Mouse (Mus musculus): ENCODE data around the gene Ndufaf3. TPM values are rescaled to one million over a fixed set of nuclear protein-coding genes. Genes with fewer than 3 reads are reported as not detected.

The Ndufaf3 gene
- polyA plus RNA-seq, 2 experiments: 23.1 to 42.7 TPM

DNA sequence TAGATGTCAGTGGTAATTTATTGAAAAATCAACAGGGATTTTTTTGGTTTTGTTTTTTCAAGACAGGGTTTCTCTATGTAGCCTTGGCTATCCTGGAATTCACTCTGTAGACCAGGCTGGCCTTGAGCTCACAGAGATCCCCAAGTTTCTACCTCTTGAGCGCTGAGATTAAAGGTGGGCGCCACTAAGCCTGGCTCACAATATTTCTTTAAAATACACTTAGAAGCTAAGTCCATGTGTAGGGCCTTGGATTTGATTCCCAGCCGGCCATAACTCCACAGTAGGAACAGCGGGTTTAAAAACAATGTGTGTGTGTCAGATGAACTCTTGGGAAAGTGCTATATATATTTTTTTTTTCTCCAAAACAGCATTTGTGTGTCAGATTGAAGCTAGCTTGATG, 43.9 kb downstream of the Ndufaf3 start:
- DNase-seq (ENCODE audit: low spot score): no peak
- no peak for ATAC-seq (ENCODE audit: low FRiP score, low read depth)
- H3K4me2 ChIP-seq (replicated peaks; ENCODE audit: low read depth, low read length, severe bottlenecking): no peak overlapping the region
- no peak overlapping the region for H3K4me3 ChIP-seq (replicated peaks; ENCODE audit: low read length)
- no peaks in the 10 kb centered on the region for H3K9me3 ChIP-seq (ENCODE audit: control insufficient read depth, low read length)
- no peak for TF ChIP-seq POLR2A (IDR thresholded peaks at IDR 0.05; ENCODE audit: borderline replicate concordance, extremely low read depth, insufficient read depth, insufficient read length)
- no peak overlapping the region for H3K27ac ChIP-seq (replicated peaks; ENCODE audit: low read depth, low read length)
- no peaks in the 10 kb centered on the region for H3K27me3 ChIP-seq (ENCODE audit: control insufficient read depth, insufficient read depth, low read length)
- H3K9ac ChIP-seq (ENCODE audit: low read depth, low read length, severe bottlenecking): no peak overlapping the region
- peaks cover 27% of the 10 kb centered on the region for H3K36me3 ChIP-seq (ENCODE audit: control insufficient read depth, insufficient read depth, low read length)
- peaks cover 6% of the 10 kb centered on the region for H3K4me1 ChIP-seq (ENCODE audit: control insufficient read depth, insufficient read depth, low read length)
- WGBS: 96% methylated on average over 4 of the region's 4 CpGs

DNA sequence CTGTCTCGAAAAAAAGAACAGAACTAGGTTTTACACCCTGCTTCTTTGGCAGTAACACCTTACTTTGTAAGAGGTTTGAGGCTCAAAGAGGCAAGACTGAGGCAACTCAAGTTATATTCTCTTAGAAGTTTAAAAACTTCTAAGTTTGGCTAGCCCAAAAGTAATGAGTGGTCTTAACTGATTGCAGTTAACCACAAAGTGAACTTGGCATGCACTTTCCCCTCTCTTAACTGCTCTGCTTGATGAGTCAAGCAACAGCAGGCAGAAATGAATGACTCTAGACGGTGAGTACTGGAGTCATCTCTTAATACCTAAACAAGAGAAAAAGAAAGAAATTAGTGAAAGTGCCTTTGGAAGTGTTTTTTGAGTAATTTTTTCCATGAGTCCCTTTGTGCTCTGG, 45.6 kb downstream of the Ndufaf3 start:
- peaks cover 6% of the 10 kb centered on the region for H3K4me1 ChIP-seq (ENCODE audit: control insufficient read depth, insufficient read depth, low read length)
- 96% methylated on average over 2 of the region's 2 CpGs for WGBS
- no peaks in the 10 kb centered on the region for H3K9me3 ChIP-seq (ENCODE audit: control insufficient read depth, low read length)
- H3K27me3 ChIP-seq (ENCODE audit: control insufficient read depth, insufficient read depth, low read length): no peaks in the 10 kb centered on the region
- H3K9ac ChIP-seq (ENCODE audit: low read depth, low read length, severe bottlenecking): no peak overlapping the region
- no peak overlapping the region for H3K27ac ChIP-seq (replicated peaks; ENCODE audit: low read depth, low read length)
- no peak overlapping the region for H3K4me3 ChIP-seq (replicated peaks; ENCODE audit: low read length)
- no peak for TF ChIP-seq POLR2A (IDR thresholded peaks at IDR 0.05; ENCODE audit: borderline replicate concordance, extremely low read depth, insufficient read depth, insufficient read length)
- peaks cover 22% of the 10 kb centered on the region for H3K36me3 ChIP-seq (ENCODE audit: control insufficient read depth, insufficient read depth, low read length)
- DNase-seq (ENCODE audit: low spot score): no peak
- H3K4me2 ChIP-seq (replicated peaks; ENCODE audit: low read depth, low read length, severe bottlenecking): no peak overlapping the region
- ATAC-seq (ENCODE audit: low FRiP score, low read depth): no peak

DNA sequence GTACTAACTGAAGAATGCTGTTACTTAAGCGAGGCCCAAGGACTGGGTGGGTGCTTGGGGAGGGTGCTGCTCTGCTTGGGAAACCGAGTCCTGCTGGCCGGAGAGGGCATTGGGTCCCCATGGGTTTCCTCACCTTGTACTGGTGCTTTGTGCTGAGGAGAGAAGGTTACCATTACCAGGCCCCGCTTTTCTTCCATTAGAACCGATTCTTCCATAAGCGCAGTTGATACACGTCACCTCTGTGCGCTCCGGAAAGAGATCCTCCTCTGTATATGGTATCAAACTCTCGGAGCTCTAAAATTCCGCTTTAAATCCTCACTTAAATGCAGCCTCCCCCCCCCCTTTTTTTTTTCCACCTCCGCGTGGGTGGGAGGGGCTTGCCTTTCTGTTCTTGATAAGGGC, 49.3 kb downstream of the Ndufaf3 start:
- DNase-seq (ENCODE audit: low spot score) (peak; percentile 75), ATAC-seq (ENCODE audit: low FRiP score, low read depth) (no peak)

DNA sequence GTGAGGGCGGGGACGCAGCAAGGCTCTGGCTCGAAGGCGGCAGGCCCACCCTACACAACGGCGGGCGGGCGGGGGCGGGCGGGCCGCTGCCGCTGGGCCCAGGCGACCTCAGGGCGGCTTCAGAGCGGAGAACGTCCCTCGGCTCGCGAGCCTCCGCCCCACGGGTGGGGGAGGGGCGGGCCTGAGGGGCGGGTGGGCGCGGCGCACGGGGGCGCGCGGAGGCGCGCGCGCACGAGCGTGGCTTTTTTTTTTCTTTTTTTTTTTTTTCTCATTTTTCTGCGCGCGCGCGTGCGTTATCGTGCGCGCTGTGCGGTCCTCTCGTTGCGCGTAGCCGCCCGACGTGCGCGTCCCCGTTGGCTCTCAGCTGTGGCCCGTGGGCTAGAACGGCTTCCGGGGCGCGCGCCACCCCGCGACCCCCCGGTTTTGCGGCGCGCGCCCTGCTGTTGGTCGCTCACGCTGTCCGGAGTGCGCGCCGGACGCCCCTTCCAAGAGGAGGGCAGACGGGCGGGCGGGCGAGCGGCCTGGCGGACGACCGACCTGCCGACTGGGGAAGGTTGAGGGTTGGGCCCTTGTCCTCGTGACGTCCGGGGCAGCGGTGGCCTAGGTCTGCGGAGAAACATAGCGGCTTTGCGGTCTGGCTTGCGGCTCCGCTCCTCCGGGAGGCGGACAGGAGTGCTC, 49.8 kb downstream of the Ndufaf3 start:
- DNase-seq (ENCODE audit: low spot score): peak; percentile 84
- Histone ChIP-seq H3K4me3 (replicated peaks; ENCODE audit: low read length) (peak overlapping the region; percentile 95), H3K27me3 (ENCODE audit: control insufficient read depth, insufficient read depth, low read length) (no peaks in the 10 kb centered on the region), H3K9me3 (ENCODE audit: control insufficient read depth, low read length) (no peaks in the 10 kb centered on the region), H3K4me2 (replicated peaks; ENCODE audit: low read depth, low read length, severe bottlenecking) (peak overlapping the region; percentile 80), H3K9ac (ENCODE audit: low read depth, low read length, severe bottlenecking) (peak overlapping the region; percentile 98), H3K36me3 (ENCODE audit: control insufficient read depth, insufficient read depth, low read length) (peaks cover 49% of the 10 kb centered on the region), H3K4me1 (ENCODE audit: control insufficient read depth, insufficient read depth, low read length) (peaks cover 13% of the 10 kb centered on the region), H3K27ac (replicated peaks; ENCODE audit: low read depth, low read length) (peak overlapping the region; percentile 100)
- TF ChIP-seq POLR2A (IDR thresholded peaks at IDR 0.05; ENCODE audit: borderline replicate concordance, extremely low read depth, insufficient read depth, insufficient read length): no peak
- WGBS: under 1% methylated on average over 48 of the region's 95 CpGs
- ATAC-seq (ENCODE audit: low FRiP score, low read depth): peak; percentile 76

More for the DNA sequence above, 49.3 kb downstream of the Ndufaf3 start:
- no peak for TF ChIP-seq POLR2A (IDR thresholded peaks at IDR 0.05; ENCODE audit: borderline replicate concordance, extremely low read depth, insufficient read depth, insufficient read length)
- WGBS: under 1% methylated on average over 13 of the region's 13 CpGs
- Histone ChIP-seq H3K27ac (replicated peaks; ENCODE audit: low read depth, low read length) (peak overlapping the region; percentile 100), H3K4me1 (ENCODE audit: control insufficient read depth, insufficient read depth, low read length) (peaks cover 13% of the 10 kb centered on the region), H3K27me3 (ENCODE audit: control insufficient read depth, insufficient read depth, low read length) (no peaks in the 10 kb centered on the region), H3K4me3 (replicated peaks; ENCODE audit: low read length) (peak overlapping the region; percentile 95), H3K9me3 (ENCODE audit: control insufficient read depth, low read length) (no peaks in the 10 kb centered on the region), H3K9ac (ENCODE audit: low read depth, low read length, severe bottlenecking) (peak overlapping the region; percentile 98), H3K36me3 (ENCODE audit: control insufficient read depth, insufficient read depth, low read length) (peaks cover 46% of the 10 kb centered on the region), H3K4me2 (replicated peaks; ENCODE audit: low read depth, low read length, severe bottlenecking) (peak overlapping the region; percentile 62)

DNA sequence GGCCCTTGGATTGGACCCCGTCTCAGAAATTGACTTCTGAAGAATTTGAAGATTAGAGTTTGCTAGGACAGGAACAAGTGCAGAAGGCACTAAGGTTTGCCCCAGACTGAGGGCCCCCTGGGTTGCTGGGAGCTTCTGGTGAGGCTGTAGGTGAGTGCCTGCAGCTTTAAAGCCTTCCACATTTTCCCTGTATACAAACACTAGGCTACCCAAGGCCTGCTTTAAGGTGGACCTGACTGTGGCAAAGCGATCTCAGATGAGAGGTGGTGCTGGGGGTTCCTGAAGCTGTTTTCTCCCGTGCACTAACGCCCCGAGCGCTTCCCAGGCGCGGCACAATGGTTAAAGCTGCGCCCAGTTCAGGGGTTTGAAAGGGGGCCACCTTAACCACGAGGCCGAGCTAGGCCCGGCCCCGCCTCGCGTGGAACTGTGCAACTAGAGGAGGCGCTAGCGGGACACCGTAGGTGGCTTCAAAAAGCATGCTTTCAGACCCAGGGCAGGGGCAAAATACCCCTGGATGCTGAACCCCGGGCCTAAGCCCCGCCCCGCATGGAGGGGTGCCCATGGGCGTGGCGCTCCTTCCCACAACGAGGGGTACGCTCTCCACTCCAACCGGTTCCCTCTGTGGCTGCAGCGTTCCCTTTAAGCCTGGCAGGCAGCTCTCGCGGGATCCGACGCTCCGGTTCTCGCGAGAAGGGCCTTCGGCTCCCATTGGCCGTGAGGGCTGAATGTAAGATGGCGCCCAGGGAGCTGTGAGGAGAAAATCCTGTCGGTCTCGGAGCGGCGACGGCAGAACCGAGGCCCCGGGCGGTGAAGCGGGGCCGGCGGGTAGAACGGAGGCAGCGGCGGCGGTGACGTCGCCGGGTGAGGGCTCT, 50.6 kb downstream of the Ndufaf3 start, which contains the start of gene Qrich1:
Gene Qrich1, plus strand, starts transcription at position 427 of the 872 bp plus-strand sequence.
- H3K4me2 ChIP-seq (replicated peaks; ENCODE audit: low read depth, low read length, severe bottlenecking): peak within 1 kb of the TSS; percentile 80
- WGBS: 3% methylated on average over 51 of the region's 55 CpGs
- DNase-seq (ENCODE audit: low spot score): peak; percentile 99
- H3K4me3 ChIP-seq (replicated peaks; ENCODE audit: low read length): peak within 1 kb of the TSS; percentile 95
- peak; percentile 69; the same call in 1 of the 2 replicates for TF ChIP-seq POLR2A (IDR thresholded peaks at IDR 0.05; ENCODE audit: borderline replicate concordance, extremely low read depth, insufficient read depth, insufficient read length)
- H3K9me3 ChIP-seq (ENCODE audit: control insufficient read depth, low read length): no peaks in the 10 kb centered on the region
- H3K27me3 ChIP-seq (ENCODE audit: control insufficient read depth, insufficient read depth, low read length): no peaks in the 10 kb centered on the region
- peak within 1 kb of the TSS; percentile 98 for H3K9ac ChIP-seq (ENCODE audit: low read depth, low read length, severe bottlenecking)
- H3K36me3 ChIP-seq (ENCODE audit: control insufficient read depth, insufficient read depth, low read length): peaks cover 57% of the 10 kb centered on the region
- peak within 1 kb of the TSS; percentile 100 for H3K27ac ChIP-seq (replicated peaks; ENCODE audit: low read depth, low read length)
- peaks cover 13% of the 10 kb centered on the region for H3K4me1 ChIP-seq (ENCODE audit: control insufficient read depth, insufficient read depth, low read length)
- ATAC-seq (ENCODE audit: low FRiP score, low read depth): peak; percentile 97

MicroRNAs encoded within 50 kb of the gene (microRNA counts, 519-probe panel; counts per million panel counts)
- 3,209 counts per million, percentile 61 among the panel's probes with 10 or more counts for microRNA mmu-miR-191
- microRNA mmu-miR-425: 2,961 counts per million, percentile 55 among the panel's probes with 10 or more counts

Small RNA genes lying within 50 kb of the gene (microRNA-seq; reads per million reads assigned to microRNA genes)
- gene Gm24083 (not detected), gene Mir191 (not detected), gene Mir425 (1,855 reads per million, percentile 79 among the genes with 10 or more reads in this experiment)

Other genes with a start within 250 kb of the Ndufaf3 start
- gene Gpx1, start 228.5 kb downstream of the Ndufaf3 start, polyA plus RNA-seq (2012; rRNA removed): 476 and 533 TPM in 2 replicates
- 686 and 718 TPM in 2 replicates for gene Gpx1, start 228.5 kb downstream of the Ndufaf3 start, polyA plus RNA-seq (2014; fragmentation: Nextera tagmentation; extraction: Ambion mirVana)
- gene Usp4, start 219.6 kb downstream of the Ndufaf3 start, polyA plus RNA-seq (2012; rRNA removed): 86.1 and 86.8 TPM in 2 replicates
- gene Usp4, start 219.6 kb downstream of the Ndufaf3 start, polyA plus RNA-seq (2014; fragmentation: Nextera tagmentation; extraction: Ambion mirVana): 102 and 107 TPM in 2 replicates
- 1.0 TPM in 2 replicates for gene 1700102P08Rik, start 174.6 kb downstream of the Ndufaf3 start, polyA plus RNA-seq (2012; rRNA removed)
- gene 1700102P08Rik, start 174.6 kb downstream of the Ndufaf3 start, polyA plus RNA-seq (2014; fragmentation: Nextera tagmentation; extraction: Ambion mirVana): 0.96 and 1.2 TPM in 2 replicates
- gene Ccdc36, start 138.9 kb downstream of the Ndufaf3 start, polyA plus RNA-seq (2012; rRNA removed): 1.5 and 2.2 TPM in 2 replicates
- 1.3 and 1.7 TPM in 2 replicates for gene Ccdc36, start 138.9 kb downstream of the Ndufaf3 start, polyA plus RNA-seq (2014; fragmentation: Nextera tagmentation; extraction: Ambion mirVana)
- not detected in 2 replicates for gene BC048562, start 131.0 kb downstream of the Ndufaf3 start, polyA plus RNA-seq (2012; rRNA removed)
- not detected in 2 replicates for gene BC048562, start 131.0 kb downstream of the Ndufaf3 start, polyA plus RNA-seq (2014; fragmentation: Nextera tagmentation; extraction: Ambion mirVana)
- gene Ccdc71, start 106.9 kb downstream of the Ndufaf3 start, polyA plus RNA-seq (2012; rRNA removed): 29.2 and 34.4 TPM in 2 replicates
- 45.4 and 49.8 TPM in 2 replicates for gene Ccdc71, start 106.9 kb downstream of the Ndufaf3 start, polyA plus RNA-seq (2014; fragmentation: Nextera tagmentation; extraction: Ambion mirVana)
- gene Klhdc8b, start 105.9 kb downstream of the Ndufaf3 start, polyA plus RNA-seq (2012; rRNA removed): 43.1 and 60.6 TPM in 2 replicates
- 27.7 and 32.2 TPM in 2 replicates for gene Klhdc8b, start 105.9 kb downstream of the Ndufaf3 start, polyA plus RNA-seq (2014; fragmentation: Nextera tagmentation; extraction: Ambion mirVana)
- gene Lamb2, start 87.7 kb downstream of the Ndufaf3 start, polyA plus RNA-seq (2012; rRNA removed): 214 and 236 TPM in 2 replicates
- gene Lamb2, start 87.7 kb downstream of the Ndufaf3 start, polyA plus RNA-seq (2014; fragmentation: Nextera tagmentation; extraction: Ambion mirVana): 59.0 and 69.4 TPM in 2 replicates
- 160 and 219 TPM in 2 replicates for gene Usp19, start 76.8 kb downstream of the Ndufaf3 start, polyA plus RNA-seq (2012; rRNA removed)
- 59.3 and 66.4 TPM in 2 replicates for gene Usp19, start 76.8 kb downstream of the Ndufaf3 start, polyA plus RNA-seq (2014; fragmentation: Nextera tagmentation; extraction: Ambion mirVana)
- gene Qars, start 59.7 kb downstream of the Ndufaf3 start, polyA plus RNA-seq (2012; rRNA removed): 238 and 323 TPM in 2 replicates
- gene Qars, start 59.7 kb downstream of the Ndufaf3 start, polyA plus RNA-seq (2014; fragmentation: Nextera tagmentation; extraction: Ambion mirVana): 108 and 117 TPM in 2 replicates
- gene Qrich1, start 50.6 kb downstream of the Ndufaf3 start, polyA plus RNA-seq (2012; rRNA removed): 126 and 157 TPM in 2 replicates
- 120 and 132 TPM in 2 replicates for gene Qrich1, start 50.6 kb downstream of the Ndufaf3 start, polyA plus RNA-seq (2014; fragmentation: Nextera tagmentation; extraction: Ambion mirVana)
- 208 and 280 TPM in 2 replicates for gene Impdh2, start 7.1 kb downstream of the Ndufaf3 start, polyA plus RNA-seq (2012; rRNA removed)
- 184 and 191 TPM in 2 replicates for gene Impdh2, start 7.1 kb downstream of the Ndufaf3 start, polyA plus RNA-seq (2014; fragmentation: Nextera tagmentation; extraction: Ambion mirVana)
- 144 and 198 TPM in 2 replicates for gene Dalrd3, start 2.5 kb upstream of the Ndufaf3 start, polyA plus RNA-seq (2012; rRNA removed)
- 124 and 132 TPM in 2 replicates for gene Dalrd3, start 2.5 kb upstream of the Ndufaf3 start, polyA plus RNA-seq (2014; fragmentation: Nextera tagmentation; extraction: Ambion mirVana)
- gene Wdr6, start 11.3 kb upstream of the Ndufaf3 start, polyA plus RNA-seq (2012; rRNA removed): 123 and 175 TPM in 2 replicates
- 91.5 and 115 TPM in 2 replicates for gene Wdr6, start 11.3 kb upstream of the Ndufaf3 start, polyA plus RNA-seq (2014; fragmentation: Nextera tagmentation; extraction: Ambion mirVana)
- gene P4htm, start 30.2 kb upstream of the Ndufaf3 start, polyA plus RNA-seq (2012; rRNA removed): 14.3 and 17.8 TPM in 2 replicates
- gene P4htm, start 30.2 kb upstream of the Ndufaf3 start, polyA plus RNA-seq (2014; fragmentation: Nextera tagmentation; extraction: Ambion mirVana): 7.8 and 8.8 TPM in 2 replicates
- 46.2 and 48.5 TPM in 2 replicates for gene Arih2, start 82.0 kb upstream of the Ndufaf3 start, polyA plus RNA-seq (2012; rRNA removed)
- gene Arih2, start 82.0 kb upstream of the Ndufaf3 start, polyA plus RNA-seq (2014; fragmentation: Nextera tagmentation; extraction: Ambion mirVana): 35.7 and 39.8 TPM in 2 replicates
- gene Slc25a20, start 94.7 kb upstream of the Ndufaf3 start, polyA plus RNA-seq (2012; rRNA removed): 16.6 and 20.7 TPM in 2 replicates
- gene Slc25a20, start 94.7 kb upstream of the Ndufaf3 start, polyA plus RNA-seq (2014; fragmentation: Nextera tagmentation; extraction: Ambion mirVana): 28.2 and 29.1 TPM in 2 replicates
- 18.5 and 20.4 TPM in 2 replicates for gene Prkar2a, start 121.9 kb upstream of the Ndufaf3 start, polyA plus RNA-seq (2012; rRNA removed)
- gene Prkar2a, start 121.9 kb upstream of the Ndufaf3 start, polyA plus RNA-seq (2014; fragmentation: Nextera tagmentation; extraction: Ambion mirVana): 33.6 and 34.1 TPM in 2 replicates
- gene Ip6k2, start 216.4 kb upstream of the Ndufaf3 start, polyA plus RNA-seq (2012; rRNA removed): 265 and 285 TPM in 2 replicates
- 119 and 126 TPM in 2 replicates for gene Ip6k2, start 216.4 kb upstream of the Ndufaf3 start, polyA plus RNA-seq (2014; fragmentation: Nextera tagmentation; extraction: Ambion mirVana)
- gene Nckipsd, start 240.9 kb upstream of the Ndufaf3 start, polyA plus RNA-seq (2012; rRNA removed): 24.0 and 30.1 TPM in 2 replicates
- 14.0 and 17.2 TPM in 2 replicates for gene Nckipsd, start 240.9 kb upstream of the Ndufaf3 start, polyA plus RNA-seq (2014; fragmentation: Nextera tagmentation; extraction: Ambion mirVana)

Measured in limb, embryonic 14.5 days (tissue).